Mouse (Mus musculus): ENCODE results near the gene Arpc5.
"Not testable (repeated sequence)": the region's sequence is repeated elsewhere in the genome, so short reads cannot be mapped to it uniquely, and the experiment has no call there.

The Arpc5 gene

DNA sequence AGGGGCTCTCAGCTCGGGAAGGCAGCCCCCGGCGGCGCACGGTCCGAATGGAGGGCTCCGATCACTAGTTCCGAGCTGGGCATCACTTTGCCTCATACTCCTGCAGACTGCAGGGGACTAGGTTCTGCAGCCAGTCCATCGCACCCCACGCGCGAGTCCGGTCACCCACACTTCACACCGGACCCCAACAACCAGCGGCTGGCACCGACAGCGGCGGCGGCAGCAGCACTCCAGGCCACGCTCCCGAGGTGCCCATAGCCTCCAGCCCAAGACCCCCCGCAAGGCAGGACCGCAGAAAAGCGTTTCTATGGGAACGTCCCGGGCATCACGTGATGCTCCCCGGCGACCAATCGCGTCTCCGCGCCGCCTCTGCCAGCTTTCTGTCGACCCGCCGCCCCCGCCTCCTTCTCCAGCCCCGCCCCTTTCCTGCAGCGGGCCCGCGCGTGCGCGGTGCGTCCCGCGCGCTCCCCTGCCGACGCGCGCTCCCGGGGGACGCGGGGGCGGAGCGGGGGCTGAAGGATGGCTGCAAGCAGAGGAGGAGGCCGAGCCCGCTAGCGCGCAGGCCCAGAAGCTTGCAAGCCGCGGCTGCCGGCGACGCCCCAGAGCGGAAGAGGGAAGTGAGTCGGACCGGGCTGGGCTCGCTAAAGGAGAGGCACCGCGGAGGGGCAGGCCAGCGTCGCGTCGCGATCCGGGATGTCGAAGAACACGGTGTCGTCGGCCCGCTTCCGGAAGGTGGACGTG is at the start of gene Arpc5, which contains the start of gene Rgl1:
Gene Arpc5, plus strand, starts transcription at position 511 of the 741 bp plus-strand sequence.
Gene Rgl1, minus strand, starts transcription at position 320 of the 741 bp plus-strand sequence.
- peak; percentile 96 for DNase-seq

DNA sequence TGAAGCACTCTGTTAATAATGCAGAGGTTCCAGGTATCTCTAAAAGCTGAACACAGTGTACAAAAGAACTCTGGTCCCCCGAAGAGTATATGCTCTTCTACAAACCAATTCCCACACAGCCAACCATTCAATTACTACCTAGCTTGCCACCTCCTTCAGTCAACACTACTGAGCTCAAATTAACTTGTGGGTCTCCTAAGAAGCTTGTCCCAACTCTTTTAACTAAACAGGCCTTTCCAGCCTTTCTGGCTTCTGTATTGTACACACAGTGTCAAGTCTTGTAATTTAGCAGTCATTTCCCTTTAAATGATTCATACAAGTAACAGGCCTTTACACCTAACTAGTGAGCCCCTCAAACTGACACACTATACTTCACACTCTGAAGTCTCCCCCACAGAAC is 49.0 kb upstream of the Arpc5 start:
- no peak for DNase-seq

DNA sequence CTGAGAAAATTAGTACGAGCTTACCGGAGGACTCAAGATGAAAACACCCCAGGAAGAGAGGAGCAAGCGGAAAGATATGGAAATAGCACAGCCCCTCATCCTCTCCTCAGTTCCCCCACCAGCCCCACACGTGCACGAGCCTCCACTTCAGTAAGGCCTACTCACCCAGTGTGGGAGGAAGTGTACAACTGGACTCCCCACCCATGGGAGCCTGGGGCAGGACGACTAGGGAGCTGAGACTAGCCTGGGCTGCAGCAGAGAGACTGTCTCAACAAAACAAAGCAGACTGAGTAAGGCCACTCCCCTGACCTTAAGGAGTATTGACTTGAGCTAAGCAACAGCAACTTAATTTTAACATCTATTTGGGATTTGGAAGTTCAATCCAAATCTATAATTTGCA is 48.1 kb upstream of the Arpc5 start:
- DNase-seq: no peak

DNA sequence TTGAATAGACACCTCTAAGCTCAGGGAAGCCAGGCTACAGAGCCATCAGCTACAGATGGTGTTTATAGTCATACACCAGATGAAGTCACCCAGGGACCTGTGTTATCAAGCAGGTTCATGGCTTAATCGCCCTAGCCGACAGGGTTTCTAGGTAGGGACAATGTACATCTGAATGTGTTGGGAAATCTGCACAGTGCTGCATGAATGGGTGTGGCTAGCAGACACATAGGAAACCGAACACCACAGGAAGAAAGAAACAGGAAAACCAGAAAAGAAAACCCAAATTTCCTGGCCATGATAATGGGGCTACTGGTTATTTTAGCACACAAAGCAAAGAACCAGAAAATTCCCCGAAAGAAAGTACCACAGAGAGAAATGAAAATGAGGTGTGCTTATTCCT is 45.4 kb upstream of the Arpc5 start:
- DNase-seq: no peak

DNA sequence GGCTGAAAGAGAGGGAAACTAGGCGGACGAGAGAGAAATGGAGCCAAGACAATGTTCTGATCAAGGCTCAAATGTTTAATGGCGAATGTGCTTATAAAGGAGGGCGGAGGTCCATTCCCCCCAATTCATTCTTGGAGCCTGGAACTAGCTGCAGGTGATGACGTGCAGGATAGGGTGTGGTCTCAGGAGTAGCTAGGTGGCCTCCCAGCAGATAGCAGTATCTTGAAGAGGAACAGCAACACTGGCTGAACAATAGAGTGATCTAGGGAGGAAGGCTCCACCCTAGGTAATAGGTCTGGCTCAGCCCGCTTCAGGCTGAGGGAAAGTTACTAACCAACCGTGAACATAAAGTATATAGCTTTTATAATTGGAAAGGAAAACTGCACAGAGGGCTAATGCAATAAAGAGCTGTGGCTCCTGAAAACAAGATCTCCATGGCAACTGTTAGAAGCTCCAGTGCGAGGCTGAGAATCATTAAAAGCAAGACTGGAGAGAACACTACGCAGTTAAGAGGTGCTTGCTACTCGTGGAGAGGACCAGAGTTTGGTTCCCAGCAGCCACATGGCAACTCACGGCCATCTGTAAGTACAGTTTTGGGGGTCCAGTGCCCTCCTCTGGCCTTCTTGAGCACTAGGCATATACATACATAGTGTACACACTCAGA is 44.7 kb upstream of the Arpc5 start:
- DNase-seq: no peak

DNA sequence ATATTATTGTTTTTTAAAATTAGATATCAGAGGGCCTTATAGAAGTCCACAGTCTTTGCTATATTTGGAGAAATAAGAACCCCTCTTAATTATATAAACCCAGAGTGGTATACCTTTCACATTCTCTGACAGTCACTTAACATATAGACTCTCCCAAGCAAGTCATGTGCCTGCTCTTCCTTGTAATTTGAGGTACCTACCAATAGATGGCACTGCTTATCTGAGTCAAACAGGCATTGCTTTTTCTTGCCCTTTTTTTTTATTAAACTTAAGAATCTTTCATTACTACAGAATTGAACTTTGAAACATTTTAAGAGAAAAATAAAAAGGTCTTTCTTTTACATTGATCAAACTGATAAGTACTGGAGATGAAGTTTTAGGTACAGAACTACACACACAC is 42.1 kb upstream of the Arpc5 start:
- no peak for DNase-seq

DNA sequence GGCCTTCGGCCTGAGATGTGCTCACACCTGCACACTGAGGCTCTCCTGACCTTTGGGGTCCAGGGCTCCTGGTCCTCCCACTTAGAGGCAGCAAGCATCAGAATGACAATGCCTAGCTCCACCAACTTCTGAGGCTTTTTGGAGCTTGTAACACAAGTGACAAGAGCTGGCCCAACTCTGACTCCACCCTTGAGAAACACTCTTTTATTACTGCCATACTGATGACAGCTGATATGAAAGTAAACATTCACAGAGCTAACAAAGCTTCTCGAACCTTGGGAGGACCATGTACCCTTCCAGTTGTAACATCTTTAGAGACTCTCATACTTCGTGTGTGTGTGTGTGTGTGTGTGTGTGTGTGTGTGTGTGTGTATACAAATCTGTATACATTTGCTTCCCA is 40.2 kb upstream of the Arpc5 start:
- no peak for DNase-seq

DNA sequence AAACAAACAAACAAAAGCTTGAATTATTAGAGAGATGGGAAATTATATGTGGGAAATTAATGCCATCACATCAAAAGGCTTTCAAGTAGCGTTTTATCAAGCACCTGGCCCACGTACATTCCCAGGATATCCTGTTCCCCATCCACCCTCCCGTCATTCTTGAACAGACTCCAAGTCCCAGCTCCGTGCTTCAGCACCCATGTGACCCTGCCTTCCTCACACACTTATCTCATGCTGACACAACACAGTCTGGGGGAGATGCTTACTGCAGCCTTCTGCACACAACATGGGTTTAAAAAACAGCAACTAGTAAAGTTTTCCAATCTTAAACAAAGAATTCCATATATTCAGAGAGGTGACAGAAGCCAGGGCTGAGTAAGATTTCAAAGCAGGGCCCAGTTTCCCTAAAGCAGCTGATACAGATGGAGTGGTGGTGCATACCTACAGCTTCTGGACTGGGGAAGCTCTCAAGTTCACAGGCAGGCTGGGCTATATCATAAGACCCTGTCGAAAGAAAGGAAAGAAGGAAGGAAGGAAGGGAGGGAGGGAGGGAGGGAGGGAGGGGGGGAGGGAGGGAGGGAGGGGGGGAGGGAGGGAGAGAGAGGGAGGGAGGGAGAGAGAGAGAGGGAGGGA is 38.6 kb upstream of the Arpc5 start:
- no peak for DNase-seq

DNA sequence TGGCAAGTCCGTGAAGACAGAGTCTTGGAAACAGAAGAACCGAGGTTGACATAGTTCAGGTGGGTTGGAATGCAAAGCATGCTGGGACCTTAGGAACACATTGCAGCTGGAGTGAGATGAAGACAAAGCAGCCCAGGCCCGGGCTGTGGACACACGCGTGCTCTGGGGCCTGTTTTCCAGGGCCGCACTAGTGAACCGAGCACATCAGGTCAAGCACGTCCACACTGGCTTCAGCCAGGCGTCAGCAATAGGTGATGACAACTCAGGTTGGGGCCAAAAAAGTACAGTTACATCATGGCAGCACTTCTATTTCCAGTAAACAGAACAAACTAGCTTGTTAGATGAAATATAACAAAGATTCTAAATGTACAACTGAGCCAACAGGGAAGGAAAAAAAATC is 27.5 kb upstream of the Arpc5 start:
- no peak for DNase-seq

DNA sequence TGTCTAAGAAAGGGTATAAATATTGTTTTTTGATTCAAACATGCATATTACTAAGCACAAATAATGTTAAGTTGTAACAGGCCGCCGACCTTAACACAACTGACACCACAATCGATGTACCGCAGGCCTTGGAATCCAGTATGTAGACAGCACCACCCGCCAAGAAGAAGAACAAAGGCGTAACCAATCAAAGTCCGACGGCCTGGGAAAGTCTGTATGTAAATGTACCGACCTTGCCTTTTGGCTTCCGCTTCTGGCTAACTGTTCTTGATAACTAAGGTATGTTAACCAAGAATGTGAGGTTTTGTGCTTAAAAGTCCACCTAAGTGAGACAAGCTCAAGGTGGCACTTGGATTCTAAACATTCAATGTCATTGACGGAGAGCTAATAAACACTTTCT is 27.0 kb upstream of the Arpc5 start:
- DNase-seq: no peak

DNA sequence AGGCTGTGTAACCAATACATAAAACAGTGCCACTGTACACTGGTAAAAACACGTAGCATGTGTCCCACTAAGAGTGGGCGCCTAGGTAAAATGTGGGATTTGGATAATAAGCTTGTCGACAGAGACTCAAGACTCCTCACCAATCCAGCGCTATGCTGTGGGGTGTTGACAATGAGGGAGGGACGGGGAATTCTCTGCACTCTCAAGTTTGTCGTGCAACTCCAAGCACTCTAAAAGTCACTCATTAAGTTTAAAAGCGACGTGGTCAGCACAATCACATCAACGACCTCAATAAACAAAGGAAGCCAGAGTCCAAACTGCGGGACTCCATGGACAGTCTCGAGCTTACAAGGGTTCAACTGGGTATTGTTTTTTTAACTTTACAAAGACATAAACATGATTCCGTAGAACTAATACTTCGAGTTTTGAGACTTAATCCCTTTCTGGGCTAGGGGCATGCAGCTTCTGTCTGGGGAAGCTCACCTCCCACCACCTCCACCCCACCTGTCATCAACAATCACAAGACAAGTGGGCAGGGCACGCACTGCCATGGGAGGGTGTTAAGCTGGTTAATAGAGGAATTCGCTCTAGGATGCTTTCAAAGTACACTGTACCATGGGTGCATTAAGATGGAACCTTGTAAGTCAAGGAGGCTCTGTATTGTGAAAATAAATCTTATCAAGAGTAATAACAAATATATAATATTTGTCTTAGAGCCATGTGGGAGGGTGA is 23.1 kb upstream of the Arpc5 start:
- DNase-seq: no peak

DNA sequence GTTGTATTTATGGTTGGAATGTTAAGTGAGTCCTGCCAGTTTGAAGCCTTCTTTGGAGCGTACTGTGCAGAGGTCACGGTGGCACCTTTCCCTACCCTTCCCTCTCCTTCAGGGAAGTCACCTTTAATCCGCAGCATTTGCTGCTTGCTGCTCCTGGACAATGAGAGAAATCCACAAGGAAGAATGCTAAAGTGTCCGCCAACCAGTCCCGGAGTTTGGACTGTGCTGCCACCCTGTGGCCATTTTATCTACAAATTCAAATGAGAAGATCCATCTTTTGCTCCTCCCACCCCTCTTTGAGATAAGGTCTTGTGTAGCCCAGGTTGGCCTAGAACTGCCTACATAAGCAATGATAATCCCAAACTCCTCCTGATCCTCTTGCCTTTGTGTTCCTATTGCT is 19.9 kb upstream of the Arpc5 start:
- DNase-seq: peak; percentile 67

DNA sequence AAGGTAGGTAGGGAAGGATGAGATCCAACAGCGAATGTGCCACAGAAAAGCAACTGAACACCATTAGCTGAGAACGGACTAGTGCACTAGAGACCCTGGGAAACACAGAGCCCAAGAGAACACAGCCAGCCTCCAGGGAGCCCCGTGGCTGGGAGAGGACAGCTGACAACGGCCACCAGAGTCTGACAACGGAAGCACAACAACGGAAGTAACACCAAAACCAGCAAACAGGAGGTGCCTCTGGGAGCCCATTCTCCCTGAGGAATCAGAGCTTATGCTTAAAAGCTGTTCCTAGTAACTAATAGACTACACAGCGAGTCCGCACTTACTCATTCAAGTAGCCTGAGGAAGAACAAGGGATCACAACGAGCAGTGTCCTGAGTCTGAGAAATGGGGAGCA is 17.1 kb upstream of the Arpc5 start:
- DNase-seq: no peak

DNA sequence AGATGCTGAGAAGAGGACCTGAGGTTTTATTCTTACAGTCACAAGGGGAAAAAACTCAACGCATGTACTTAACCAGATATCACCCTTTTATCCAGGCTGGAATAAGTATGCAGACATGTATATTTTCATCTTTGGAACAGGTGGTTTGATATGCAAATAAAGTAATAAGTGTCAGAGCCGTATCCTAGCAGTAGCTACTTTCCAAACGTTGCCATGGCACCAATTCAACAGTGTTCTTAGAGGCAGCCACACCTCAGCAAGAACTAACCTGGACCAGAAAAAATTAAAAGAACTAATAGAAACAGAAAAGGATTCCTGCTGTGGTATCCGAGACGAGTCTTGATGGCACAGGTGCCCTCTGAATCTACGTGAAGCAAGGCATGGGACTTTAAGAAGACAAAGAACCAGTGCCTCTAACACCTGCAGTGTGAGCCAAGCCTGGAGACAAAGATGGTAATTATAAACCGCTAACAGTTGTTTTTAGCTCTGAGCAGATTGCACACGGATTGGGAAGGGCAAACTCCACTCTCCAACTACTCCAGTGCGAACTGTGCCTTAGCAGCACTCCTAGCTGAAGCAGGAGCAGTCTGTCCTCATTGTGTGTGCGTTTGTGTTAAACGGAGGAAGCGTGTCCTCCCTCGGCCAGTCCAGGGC is 15.9 kb upstream of the Arpc5 start, which contains the start of gene Apobec4:
Gene Apobec4, plus strand, starts transcription at position 240 of the 654 bp plus-strand sequence.
- DNase-seq: no peak

DNA sequence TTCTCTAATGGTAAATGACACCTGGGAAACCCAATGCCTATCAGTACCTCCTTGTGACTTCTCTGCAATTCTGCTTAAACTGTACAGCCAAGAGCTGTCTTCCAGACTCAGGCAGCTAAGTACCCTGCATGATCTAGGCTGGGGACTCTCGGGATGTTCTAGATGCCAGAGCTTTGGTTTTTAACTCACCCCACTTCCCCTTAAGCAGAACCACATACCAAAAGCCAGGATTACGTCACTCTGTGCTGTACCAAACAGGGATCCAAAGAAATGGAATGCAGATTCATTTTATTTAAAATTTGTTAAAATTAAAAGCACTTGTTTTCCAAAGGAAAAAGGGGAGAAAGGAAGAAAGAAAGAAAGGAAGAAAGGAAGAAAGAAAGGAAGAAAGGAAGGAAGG is 4.6 kb upstream of the Arpc5 start:
- no peak for DNase-seq

DNA sequence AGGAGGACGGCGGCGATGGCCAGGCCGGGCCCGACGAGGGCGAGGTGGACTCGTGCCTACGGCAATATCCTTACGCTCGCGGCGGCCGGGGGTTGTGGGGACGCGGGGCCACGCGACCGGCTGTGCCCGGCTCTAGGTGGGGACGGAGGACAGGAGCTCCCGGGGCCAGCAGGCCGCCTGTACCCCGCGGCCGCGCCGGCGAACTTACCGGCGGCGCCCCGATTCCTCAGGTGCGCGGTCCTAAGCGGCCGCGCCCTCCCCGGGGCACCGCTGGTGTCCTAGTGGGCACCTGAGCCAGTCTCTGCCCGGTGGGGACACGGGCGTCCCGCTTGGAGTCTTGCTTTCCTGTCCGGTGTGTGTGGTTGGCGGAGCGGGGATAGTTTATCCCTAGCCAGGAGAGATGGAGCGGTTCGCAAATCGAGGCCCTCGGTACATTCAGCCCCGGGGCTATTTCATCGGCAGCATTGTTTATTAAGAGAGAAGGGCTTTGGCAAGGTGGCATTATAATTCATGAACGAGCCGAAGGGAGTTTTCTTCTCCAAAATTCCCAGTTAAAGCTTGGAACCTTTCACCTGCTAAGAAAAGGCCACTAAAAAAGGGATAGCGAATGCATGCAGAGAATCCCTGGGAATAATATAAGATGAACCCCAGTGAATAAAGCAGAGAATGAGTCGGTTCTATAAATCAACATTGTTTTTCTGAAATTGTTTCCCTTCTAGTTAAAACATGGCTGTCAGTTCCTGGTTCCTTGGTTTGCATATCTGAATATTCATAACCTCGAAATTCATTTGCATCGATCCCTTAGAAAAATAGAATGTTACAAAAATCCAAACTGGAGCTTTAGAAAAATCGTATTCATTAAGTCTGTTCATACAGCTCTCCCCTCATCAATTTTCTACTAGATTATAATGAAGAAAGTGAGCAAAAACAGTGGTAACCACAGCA is 734 bp downstream of the Arpc5 start:
- DNase-seq: no peak

DNA sequence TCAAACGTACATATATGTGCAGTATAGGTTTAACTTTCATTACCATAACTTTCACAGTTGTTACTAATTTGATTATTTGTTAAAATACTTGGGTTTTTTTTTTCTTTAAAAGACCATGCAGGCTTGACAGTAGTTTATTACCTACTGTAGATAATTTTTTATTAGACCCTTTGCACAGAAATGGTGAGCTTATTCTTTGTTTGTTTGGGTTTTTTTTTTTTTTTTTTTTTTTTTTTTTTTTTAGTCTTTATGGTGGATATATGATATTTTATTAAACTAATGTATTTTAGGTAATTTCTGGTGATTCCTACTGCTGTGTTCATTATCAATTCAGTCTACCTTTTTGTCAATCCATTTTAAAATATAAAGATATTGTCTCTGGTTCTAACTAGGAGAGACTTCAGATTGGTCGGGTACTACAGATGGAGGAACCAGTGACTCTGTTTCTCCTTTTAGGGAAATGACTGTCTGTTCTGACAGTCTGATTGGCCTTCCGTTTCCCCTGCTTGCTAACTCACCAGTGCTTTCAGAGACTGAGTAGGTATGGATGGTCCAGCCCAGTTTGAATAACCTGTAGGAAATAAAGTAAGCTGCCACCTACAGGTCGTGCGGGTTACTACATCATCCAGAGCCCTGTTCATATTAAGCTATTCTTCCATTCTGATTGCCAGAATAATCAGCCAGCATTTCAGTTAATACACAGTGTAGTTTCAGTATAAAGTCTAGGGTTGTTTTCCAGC is 1.6 kb downstream of the Arpc5 start:
- DNase-seq: peak; percentile 80

DNA sequence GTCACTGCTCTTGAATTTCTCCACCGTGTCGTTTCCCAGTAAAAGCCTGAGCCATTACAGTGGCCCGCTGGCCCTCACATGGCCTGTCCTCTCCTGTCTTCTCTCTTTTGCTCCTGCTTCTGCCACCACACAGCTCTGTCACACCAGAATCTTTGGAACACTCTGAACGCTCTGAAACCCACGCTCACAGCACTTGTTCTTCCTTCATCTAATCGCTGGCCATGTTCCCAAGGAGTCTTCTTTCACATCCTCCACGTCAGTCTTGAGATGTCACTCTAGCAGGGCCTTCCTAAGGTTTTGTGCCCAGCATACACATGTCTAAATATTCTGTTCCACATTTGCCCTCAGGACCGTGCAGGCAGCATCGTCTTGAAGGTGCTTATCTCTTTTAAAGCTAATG is 4.7 kb downstream of the Arpc5 start:
- no peak for DNase-seq

DNA sequence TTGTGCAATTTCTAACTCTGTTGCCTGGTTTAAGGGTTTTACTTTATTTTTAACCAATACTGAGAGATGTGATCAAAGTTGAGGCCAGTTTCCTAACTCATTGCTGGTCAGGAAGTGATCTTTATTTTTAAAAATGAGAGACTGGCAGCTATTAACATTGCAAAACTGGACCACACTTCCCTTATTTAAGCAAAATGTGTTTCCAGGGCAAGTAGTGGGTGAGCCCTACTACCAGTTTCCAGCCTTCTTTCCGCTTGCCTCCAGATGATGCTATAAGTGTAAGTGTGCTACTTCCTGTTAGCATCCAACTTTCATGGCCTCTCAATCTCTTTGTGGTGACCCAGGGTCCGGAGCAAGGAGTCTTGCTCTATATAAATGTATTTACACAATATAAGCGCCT is 8.3 kb downstream of the Arpc5 start:
- DNase-seq: not testable (repeated sequence)

DNA sequence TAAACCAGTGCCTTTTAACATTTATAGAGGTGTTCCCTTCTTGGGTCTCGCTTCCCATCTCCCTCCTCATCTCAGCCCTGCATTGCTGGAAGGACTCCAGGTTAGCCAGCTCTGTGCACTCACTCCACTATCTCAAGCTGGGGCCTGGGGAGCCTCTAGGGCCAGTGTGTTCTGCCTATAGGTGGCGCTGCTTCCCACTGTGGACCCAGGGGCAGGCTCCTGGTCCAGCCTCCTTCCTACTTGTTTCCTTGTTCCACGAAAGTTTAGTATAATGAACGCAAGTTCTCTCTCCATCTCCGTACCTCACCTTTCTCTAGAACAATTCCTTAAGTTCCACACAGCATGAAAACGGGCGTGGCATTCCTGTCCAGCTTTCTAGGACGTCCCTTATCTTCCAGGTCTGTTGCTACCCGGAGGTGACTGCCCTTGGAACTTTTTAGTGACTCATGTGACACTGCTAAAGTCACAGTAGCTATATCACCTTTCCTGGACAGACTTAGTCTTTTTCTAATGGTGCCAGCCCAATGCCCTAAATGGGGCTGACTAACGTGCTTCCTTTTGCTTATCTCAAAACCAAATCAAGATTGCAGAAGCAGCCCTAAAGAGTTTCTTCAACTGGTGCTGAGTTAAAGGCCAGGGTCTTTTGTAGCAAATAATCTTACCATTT is 12.9 kb downstream of the Arpc5 start:
- peak; percentile 29 for DNase-seq

All from cerebellum, adult 11 months (tissue).